Mouse (Mus musculus) thymus, postnatal 10 days (tissue): ENCODE results near the gene Kcnj6.

Experiments used
- DNase-seq, 2 experiments: peaks; one replicate each; pipeline ENCODE4 v3.0.0; 2021; ENCODE audit warnings: low spot score in 2 of 2

Gene Kcnj6

GRCm38 (mm10) chr16:94932702-94933101, 64.8 kb downstream of the Kcnj6 start:
- no peak for DNase-seq

- no peak for DNase-seq
Observed at GRCm38 (mm10) chr16:94931343-94932301, 65.9 kb downstream of the Kcnj6 start.

- no peak for DNase-seq
Observed at GRCm38 (mm10) chr16:94925364-94925763, 72.1 kb downstream of the Kcnj6 start.

- no peak for DNase-seq
Observed at GRCm38 (mm10) chr16:94919177-94919576, 78.3 kb downstream of the Kcnj6 start.

GRCm38 (mm10) chr16:94906026-94906425, 91.5 kb downstream of the Kcnj6 start:
- DNase-seq = no peak

GRCm38 (mm10) chr16:94898832-94899231, 98.7 kb downstream of the Kcnj6 start:
- DNase-seq = no peak

- no peak for DNase-seq
Observed at GRCm38 (mm10) chr16:94892162-94892650, 105.3 kb downstream of the Kcnj6 start.

- DNase-seq = no peak
Observed at GRCm38 (mm10) chr16:94890581-94890980, 106.9 kb downstream of the Kcnj6 start.

- no peak for DNase-seq
Observed at GRCm38 (mm10) chr16:94890056-94890455, 107.4 kb downstream of the Kcnj6 start.

GRCm38 (mm10) chr16:94888554-94888953, 108.9 kb downstream of the Kcnj6 start:
- no peak for DNase-seq

- DNase-seq = no peak
Observed at GRCm38 (mm10) chr16:94886398-94886797, 111.1 kb downstream of the Kcnj6 start.

GRCm38 (mm10) chr16:94885062-94885461, 112.4 kb downstream of the Kcnj6 start:
- DNase-seq = no peak

GRCm38 (mm10) chr16:94883909-94884308, 113.6 kb downstream of the Kcnj6 start:
- DNase-seq = no peak

- DNase-seq = no peak
Observed at GRCm38 (mm10) chr16:94883196-94883595, 114.3 kb downstream of the Kcnj6 start.

- DNase-seq = no peak
Observed at GRCm38 (mm10) chr16:94882111-94882510, 115.4 kb downstream of the Kcnj6 start.

GRCm38 (mm10) chr16:94872614-94873272, 124.8 kb downstream of the Kcnj6 start:
- no peak for DNase-seq

GRCm38 (mm10) chr16:94868354-94868753, 129.1 kb downstream of the Kcnj6 start:
- no peak for DNase-seq

GRCm38 (mm10) chr16:94866300-94866956, 131.1 kb downstream of the Kcnj6 start:
- DNase-seq = no peak

- DNase-seq = no peak
Observed at GRCm38 (mm10) chr16:94865796-94866195, 131.7 kb downstream of the Kcnj6 start.

- DNase-seq = no peak
Observed at GRCm38 (mm10) chr16:94865101-94865500, 132.4 kb downstream of the Kcnj6 start.

GRCm38 (mm10) chr16:94863475-94863874, 134.0 kb downstream of the Kcnj6 start:
- DNase-seq = no peak

GRCm38 (mm10) chr16:94855990-94856389, 141.5 kb downstream of the Kcnj6 start:
- DNase-seq = no peak
